Mouse (Mus musculus) E14TG2a.4 (cell line): ENCODE measurements around the gene Tuba1c.
A peak's percentile ranks its signal among the peaks of the same experiment; 100 is the strongest.
"Not testable (repeated sequence)": the region's sequence is repeated elsewhere in the genome, so short reads cannot be mapped to it uniquely, and the experiment has no call there.

Source experiments
- H3K27me3 ChIP-seq: 2 replicates; pipeline ENCODE4 v1.6.1; 2014; ENCODE audit warnings: low read length, control low read depth; ENCODE audit not compliant: insufficient read depth
- H3K36me3 ChIP-seq: 2 replicates; pipeline ENCODE4 v1.6.1; 2014; ENCODE audit warnings: low read length, control low read depth; ENCODE audit not compliant: insufficient read depth
- H3K4me1 ChIP-seq: replicated peaks from 2 replicates; pipeline ENCODE4 v1.6.1; 2014; ENCODE audit warnings: low read depth, low read length, control low read depth
- H3K4me3 ChIP-seq: replicated peaks from 2 replicates; pipeline ENCODE4 v1.5.1; 2014; ENCODE audit warnings: mild to moderate bottlenecking, low read length
- H3K9me3 ChIP-seq: 2 replicates; pipeline ENCODE4 v1.6.1; 2014; ENCODE audit warnings: low read length, control low read depth
- CTCF ChIP-seq: conservative IDR thresholded peaks from 2 replicates; pipeline ENCODE4 v1.5.1; 2014; ENCODE audit warnings: low read length
- NANOG ChIP-seq: IDR thresholded peaks from 2 replicates; pipeline ENCODE4 v1.6.1; 2014; ENCODE audit warnings: borderline replicate concordance, low read length, mixed read lengths
- POU5F1 ChIP-seq: IDR thresholded peaks from 2 replicates; pipeline ENCODE4 v1.6.1; 2014; ENCODE audit warnings: low read length, borderline replicate concordance

Tuba1c gene

DNA sequence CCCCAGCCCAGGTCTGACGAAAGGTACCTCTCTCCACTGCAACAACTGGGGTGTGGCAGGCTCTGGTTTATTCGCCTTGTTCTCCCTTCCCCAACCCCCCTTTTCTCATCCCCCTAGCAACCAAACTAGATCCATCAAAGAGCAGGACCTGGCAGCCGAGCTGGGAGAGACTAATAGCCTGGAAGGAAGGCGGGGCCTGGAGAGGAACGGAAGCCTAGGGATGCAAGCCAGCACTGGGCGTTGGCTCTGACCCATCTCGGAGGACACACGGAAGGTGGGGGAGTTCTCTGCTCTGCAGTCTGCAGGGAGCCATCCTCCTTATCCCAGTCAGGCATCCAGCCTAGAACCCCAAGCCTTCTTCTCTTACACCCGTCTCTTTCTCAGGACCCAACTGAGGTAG is 23.7 kb downstream of the Tuba1c start:
- Histone ChIP-seq H3K4me1 (peaks cover 60% of the 10 kb centered on the region), H3K9me3 (no peaks in the 10 kb centered on the region), H3K27me3 (peaks cover 74% of the 10 kb centered on the region), H3K36me3 (no peaks in the 10 kb centered on the region), H3K4me3 (peak overlapping the region; percentile 15)
- TF ChIP-seq NANOG (no peak), CTCF (no peak)

DNA sequence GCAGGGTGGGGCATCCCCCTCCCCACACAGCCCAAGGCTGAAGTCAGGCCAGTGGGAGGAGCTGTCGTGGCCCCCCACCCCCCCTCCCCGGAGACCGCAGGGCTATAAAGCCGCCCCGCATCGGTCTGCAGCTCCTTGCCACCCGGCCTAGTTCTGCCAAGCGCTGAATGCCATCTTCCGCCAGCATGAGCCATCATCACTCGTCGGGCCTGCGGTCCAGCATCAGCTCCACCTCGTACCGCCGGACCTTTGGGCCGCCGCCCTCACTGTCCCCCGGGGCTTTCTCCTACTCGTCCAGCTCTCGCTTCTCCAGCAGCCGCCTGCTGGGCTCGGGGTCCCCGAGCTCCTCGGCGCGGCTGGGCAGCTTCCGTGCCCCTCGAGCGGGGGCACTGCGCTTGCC is 25.3 kb downstream of the Tuba1c start, which contains the start of gene Prph:
Prph (plus strand) TSS at position 135 of the 400 bp plus-strand sequence.
- TF ChIP-seq CTCF (no peak), NANOG (no peak), POU5F1 (no peak)
- H3K4me3 ChIP-seq = peak within 1 kb of the TSS; percentile 79
- H3K27me3 ChIP-seq = peaks cover 89% of the 10 kb centered on the region
- H3K9me3 ChIP-seq = 0 out of 2 replicates have a peak, but pooled peaks cover 6% of the 10 kb centered on the region
- H3K4me1 ChIP-seq = peaks cover 52% of the 10 kb centered on the region
- no peaks in the 10 kb centered on the region for H3K36me3 ChIP-seq

DNA sequence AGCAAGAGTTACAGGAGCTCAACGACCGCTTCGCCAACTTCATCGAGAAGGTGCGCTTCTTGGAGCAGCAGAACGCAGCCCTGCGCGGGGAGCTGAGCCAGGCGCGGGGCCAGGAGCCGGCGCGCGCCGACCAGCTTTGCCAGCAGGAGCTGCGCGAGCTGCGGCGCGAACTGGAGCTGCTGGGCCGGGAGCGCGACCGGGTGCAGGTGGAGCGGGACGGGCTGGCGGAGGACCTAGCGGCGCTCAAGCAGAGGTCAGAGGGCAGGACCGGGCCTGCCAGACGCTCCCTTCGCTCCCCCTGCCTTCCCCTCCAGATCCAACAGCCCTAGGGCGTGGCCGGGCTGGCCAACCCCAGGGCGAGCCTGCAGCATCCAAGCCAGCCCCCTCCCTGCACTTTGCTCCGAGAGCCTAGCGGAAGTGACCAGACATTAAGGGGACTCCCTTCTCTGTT is 25.8 kb downstream of the Tuba1c start:
- Histone ChIP-seq H3K36me3 (no peaks in the 10 kb centered on the region), H3K4me3 (peak overlapping the region; percentile 79), H3K27me3 (peaks cover 88% of the 10 kb centered on the region), H3K9me3 (0 out of 2 replicates have a peak, but pooled peaks cover 6% of the 10 kb centered on the region), H3K4me1 (peaks cover 50% of the 10 kb centered on the region)
- TF ChIP-seq POU5F1 (no peak), NANOG (no peak)

DNA sequence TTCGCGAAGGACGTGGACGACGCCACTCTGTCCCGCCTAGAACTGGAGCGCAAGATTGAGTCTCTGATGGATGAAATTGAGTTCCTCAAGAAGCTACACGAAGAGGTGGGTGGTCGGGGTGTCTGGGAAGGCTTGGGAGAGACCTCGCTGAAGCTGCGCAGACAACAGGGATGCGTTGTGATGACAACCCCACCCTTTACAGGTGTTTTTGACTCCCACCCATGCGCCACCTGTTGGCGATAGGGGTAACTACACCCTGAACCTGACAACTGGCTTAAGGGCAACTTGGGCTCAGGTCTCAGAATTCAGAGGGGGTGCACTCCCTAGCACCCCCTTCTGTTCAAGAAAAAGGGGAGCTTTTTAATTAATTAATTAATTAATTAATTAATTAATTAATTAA is 26.6 kb downstream of the Tuba1c start:
- H3K4me3 ChIP-seq = peak overlapping the region; percentile 79

DNA sequence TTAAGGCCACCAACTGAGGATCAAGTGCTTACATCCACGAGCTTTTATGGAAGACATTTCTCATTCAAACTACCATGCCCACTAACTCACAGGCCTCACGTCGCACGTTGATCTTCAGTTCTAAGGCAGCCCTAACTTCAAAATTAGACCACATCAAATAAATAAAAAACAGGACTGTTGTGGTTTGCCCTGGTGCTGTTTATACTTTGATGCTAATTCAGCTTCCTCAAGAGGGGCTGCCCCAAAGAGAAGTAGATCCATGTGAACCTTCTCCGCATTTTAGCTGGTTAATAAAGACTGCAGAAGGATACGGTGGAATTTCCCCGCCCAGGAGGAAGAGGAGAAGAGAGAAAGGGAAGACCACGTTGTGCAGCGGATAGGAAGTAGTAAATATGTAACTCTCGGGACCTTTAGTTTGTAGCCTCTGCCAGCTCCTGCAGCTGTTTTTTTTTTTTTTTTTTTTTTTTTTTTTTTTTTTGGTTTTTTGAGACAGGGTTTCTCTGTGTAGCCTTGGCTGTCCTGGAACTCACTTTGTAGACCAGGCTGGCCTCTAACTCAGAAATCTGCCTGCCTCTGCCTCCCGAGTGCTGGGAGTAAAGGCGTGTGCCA is 36.0 kb downstream of the Tuba1c start:
- H3K4me1 ChIP-seq = peaks cover 30% of the 10 kb centered on the region
- TF ChIP-seq POU5F1 (no peak), NANOG (no peak)
- no peaks in the 10 kb centered on the region for H3K36me3 ChIP-seq
- peaks cover 17% of the 10 kb centered on the region for H3K27me3 ChIP-seq
- H3K9me3 ChIP-seq = no peaks in the 10 kb centered on the region
- no peak overlapping the region for H3K4me3 ChIP-seq

More for the DNA sequence above, 26.6 kb downstream of the Tuba1c start:
- H3K4me1 ChIP-seq = peaks cover 50% of the 10 kb centered on the region
- H3K36me3 ChIP-seq = no peaks in the 10 kb centered on the region
- H3K9me3 ChIP-seq = 0 out of 2 replicates have a peak, but pooled peaks cover 6% of the 10 kb centered on the region
- peaks cover 88% of the 10 kb centered on the region for H3K27me3 ChIP-seq
- no peak for TF ChIP-seq POU5F1
- TF ChIP-seq CTCF = peak; percentile 67
- TF ChIP-seq NANOG = no peak

DNA sequence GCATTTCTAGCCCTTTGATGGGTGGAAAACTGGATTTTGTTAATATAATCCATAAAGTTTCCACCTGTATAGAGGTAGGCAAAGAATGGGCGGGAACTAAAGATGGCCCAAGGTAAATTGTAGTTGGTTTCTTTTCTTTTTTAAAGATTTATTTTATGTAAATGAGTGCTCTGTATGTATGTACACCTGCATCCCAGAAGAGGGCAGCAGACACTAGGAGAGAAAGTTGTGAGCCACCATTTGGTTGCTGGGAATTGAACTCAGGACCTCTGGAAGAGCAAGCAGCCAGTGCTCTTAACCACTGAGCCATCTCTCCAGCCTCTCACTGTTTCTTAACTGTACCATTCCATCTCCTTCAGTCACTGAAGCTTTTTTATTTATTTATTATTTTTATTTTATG is 42.3 kb downstream of the Tuba1c start:
- Histone ChIP-seq H3K9me3 (no peaks in the 10 kb centered on the region), H3K36me3 (peaks cover 12% of the 10 kb centered on the region), H3K4me1 (peaks cover 22% of the 10 kb centered on the region), H3K4me3 (no peak overlapping the region), H3K27me3 (no peaks in the 10 kb centered on the region)
- TF ChIP-seq POU5F1 (no peak), CTCF (peak; percentile 37)

DNA sequence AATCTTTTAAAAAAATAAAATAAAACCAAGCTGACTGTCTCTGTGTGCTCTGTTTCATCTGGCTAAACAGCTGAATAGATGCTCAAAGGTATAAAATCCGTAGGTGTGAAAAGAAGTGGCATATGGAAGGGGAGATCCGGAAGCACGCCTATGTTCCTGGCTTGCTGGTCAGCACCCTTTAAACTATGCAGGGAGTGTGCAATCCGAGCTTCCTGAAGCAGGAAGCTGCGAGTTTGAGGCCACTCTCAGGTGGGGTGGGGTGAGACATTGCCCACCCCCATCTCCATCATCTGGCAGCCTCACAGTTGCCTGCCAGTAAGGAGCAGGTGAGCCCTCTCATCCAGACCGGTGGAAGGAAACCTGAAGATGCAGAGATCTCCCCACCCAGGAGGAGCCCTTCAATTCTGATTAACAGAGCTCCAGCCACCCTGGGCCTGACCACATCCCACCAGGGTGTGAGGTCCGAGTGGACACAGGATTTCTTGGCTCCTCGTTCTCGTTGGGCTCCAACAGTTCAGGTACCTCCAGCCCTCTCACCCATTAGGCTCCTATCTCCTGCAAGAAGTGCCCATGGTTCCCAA is 44.4 kb downstream of the Tuba1c start, which contains the start of gene Troap:
Troap (plus strand) TSS at position 557 of the 581 bp plus-strand sequence.
- Histone ChIP-seq H3K4me1 (peaks cover 22% of the 10 kb centered on the region), H3K27me3 (no peaks in the 10 kb centered on the region), H3K36me3 (peaks cover 32% of the 10 kb centered on the region), H3K4me3 (peak within 1 kb of the TSS; percentile 95), H3K9me3 (no peaks in the 10 kb centered on the region)
- TF ChIP-seq NANOG = no peak
- 0 out of 2 replicates have a peak, but pooled peaks have one; percentile 5 for TF ChIP-seq CTCF

DNA sequence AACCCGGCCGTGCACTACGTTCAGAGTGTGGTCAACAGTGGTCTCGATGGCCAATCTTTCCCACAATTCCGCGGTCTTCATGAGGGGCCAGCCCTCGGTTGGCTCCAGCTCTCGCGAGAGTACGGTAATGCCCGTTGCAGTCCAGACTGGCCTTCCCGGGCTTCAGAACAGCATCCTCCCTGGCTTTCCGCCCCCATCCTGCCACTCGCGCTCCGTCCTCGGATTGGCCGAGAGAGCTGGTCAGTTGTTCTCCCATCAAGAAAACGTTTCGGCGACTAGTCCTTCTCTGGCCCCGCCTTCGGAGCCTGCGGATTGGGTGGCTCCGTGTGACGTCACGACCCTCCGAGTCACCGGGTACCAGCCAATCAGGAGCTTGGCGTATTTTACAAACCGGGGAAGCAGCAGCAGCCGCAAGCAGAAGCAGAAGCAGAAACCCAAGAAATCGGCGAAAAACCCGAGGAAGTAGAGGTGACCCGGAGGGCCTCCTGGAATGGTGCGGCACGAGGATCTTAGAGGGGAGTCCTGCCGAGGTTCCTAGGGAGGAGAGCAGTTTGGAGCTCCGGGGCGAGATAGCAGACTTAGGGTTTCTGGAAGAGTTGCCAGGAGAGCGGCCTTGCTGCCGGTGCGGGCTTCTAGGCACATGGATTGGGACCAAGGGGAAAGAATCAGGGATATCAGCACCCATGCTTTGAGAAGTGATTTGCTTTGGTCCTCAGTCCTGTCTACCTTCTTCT is 45.1 kb downstream of the Tuba1c start:
- Histone ChIP-seq H3K36me3 (peaks cover 37% of the 10 kb centered on the region), H3K4me3 (peak overlapping the region; percentile 95), H3K27me3 (no peaks in the 10 kb centered on the region), H3K4me1 (peaks cover 20% of the 10 kb centered on the region), H3K9me3 (no peaks in the 10 kb centered on the region)
- TF ChIP-seq CTCF (no peak), POU5F1 (no peak), NANOG (no peak)

DNA sequence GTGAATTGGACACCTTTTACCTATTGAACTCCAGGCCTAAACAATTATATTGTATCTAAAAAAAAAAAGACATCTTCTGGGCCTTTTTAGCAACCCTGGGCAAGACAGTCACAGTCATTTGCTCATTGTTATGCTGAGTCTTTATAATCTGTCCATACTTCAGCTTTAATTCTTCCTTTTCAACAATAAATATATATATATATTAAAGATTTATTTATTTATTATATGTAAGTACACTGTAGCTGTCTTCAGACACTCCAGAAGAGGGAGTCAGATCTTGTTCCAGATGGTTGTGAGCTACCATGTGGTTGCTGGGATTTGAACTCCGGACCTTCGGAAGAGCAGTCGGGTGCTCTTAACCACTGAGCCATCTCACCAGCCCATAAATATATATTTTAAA is 46.3 kb downstream of the Tuba1c start:
- not testable (repeated sequence) for H3K27me3 ChIP-seq, H3K9me3 ChIP-seq
- peaks cover 49% of the 10 kb centered on the region for H3K36me3 ChIP-seq
- H3K4me1 ChIP-seq = peaks cover 20% of the 10 kb centered on the region
- peak overlapping the region; percentile 95; the same call in 1 of the 2 replicates for H3K4me3 ChIP-seq
